Mouse (Mus musculus) gastrocnemius, adult 2 months (tissue): ENCODE results near the gene Kcnh3. TPM values are rescaled to one million over a fixed set of nuclear protein-coding genes. Genes with fewer than 3 reads are reported as not detected.

ENCODE experiments used
- DNase-seq: peaks from one replicate; pipeline ENCODE4 v3.0.0; 2022
- H3K27ac ChIP-seq: fragments of 200-600 bp; 2 replicates; pipeline ENCODE4 v1.8.1; 2022; ENCODE audit warnings: mild to moderate bottlenecking
- H3K4me3 ChIP-seq: fragments of 200-600 bp; 2 replicates; pipeline ENCODE4 v1.8.1; 2022; ENCODE audit warnings: mild to moderate bottlenecking, moderate library complexity
- CTCF ChIP-seq: fragments of 200-600 bp; IDR thresholded peaks from 2 replicates; pipeline ENCODE4 v1.8.1; 2022; ENCODE audit warnings: antibody characterized with exemption, mild to moderate bottlenecking, moderate library complexity
- intact Hi-C: fragments of 180-260 bp; cut with DNase I; formaldehyde crosslinking; loops from one replicate; pipeline ENCODE4 v1.15.1; 2025
- total RNA-seq, 2 experiments: library from RNA; stranded (reverse); gene quantifications; 2 replicates each; pipeline ENCODE4 v1.2.3; 2021

Kcnh3 gene
- total RNA-seq, 2 experiments from 2014 or later: not detected

DNA sequence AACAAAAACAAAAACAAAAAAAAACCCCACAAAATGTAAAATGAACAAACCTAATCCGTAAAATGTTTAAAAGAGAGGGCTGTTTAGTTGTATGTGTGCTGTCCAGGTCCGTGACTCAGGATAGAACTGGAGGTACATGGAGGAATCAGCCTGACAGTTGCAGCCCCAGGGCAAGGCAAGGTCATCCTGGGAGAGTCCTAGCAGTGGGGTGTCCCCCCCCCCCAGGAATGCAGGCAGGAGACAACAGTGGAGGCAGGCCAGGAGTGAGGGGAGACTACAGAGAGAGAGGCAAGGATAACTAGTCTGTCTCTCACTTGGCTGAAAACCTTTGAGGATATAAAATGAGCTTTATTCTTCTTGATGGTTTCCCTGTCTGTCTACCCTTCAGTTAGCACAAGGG is 39.7 kb downstream of the Kcnh3 start:
- no peak overlapping the region for H3K4me3 ChIP-seq
- no peak for DNase-seq
- intact Hi-C loops: no loop called here
- TF ChIP-seq CTCF: no peak
- no peak overlapping the region for H3K27ac ChIP-seq

GRCm38 (mm10) chr15:99265679-99266078 is 41.0 kb downstream of the Kcnh3 start:
- no peak overlapping the region for H3K4me3 ChIP-seq
- intact Hi-C loops: loop anchor here (1.0 kb wide), 3 partner anchors 25 to 148 kb away; no protein-coding TSS in a partner anchor

DNA sequence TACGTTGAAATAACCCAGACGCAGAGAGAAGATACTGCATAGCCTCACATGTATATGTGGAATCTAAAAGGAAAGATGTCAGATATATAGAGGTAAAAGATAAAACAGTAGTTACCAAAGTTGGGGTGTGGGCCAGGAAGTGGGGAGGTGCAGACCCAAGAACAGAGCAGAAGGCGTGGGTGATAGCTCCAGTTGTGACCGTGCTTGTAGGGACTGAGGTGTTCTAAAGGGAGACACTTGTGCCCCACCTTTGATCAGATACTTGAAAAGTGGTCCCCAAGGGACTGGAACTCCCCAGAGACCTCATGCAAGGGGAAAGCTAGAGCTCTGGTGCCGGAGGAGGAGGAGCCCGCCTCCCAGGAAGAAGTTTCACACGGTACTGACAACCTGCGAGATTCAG is 51.4 kb downstream of the Kcnh3 start:
- intact Hi-C loops: no loop called here
- no peak for DNase-seq
- TF ChIP-seq CTCF: no peak
- Histone ChIP-seq H3K4me3 (no peak overlapping the region), H3K27ac (no peak overlapping the region)

More at GRCm38 (mm10) chr15:99265679-99266078, 41.0 kb downstream of the Kcnh3 start:
- TF ChIP-seq CTCF: peak; percentile 95; the same call in 1 of the 2 replicates
- peak; percentile 71 for DNase-seq
- no peak overlapping the region for H3K27ac ChIP-seq

DNA sequence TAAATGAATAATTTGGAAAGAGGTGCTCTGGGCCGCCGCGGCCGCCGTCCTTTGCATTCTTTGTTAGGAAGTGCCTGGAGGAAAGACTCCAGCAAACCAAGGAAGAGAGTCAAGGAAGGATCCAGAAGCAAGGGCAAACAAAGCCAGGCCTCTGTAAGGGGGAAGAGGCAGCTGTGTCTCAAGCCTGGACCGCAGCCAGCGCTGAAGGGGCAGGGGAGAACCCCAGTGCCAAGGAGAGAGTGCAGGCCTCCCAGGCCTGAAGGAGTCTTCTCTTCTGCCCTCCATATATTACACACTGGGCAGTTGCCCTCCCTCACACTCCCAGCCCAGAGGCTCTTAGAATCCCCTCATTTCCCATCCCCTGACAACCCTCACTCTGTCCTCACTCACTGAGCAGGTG is 53.6 kb downstream of the Kcnh3 start:
- intact Hi-C loops: no loop called here
- Histone ChIP-seq H3K4me3 (no peak overlapping the region), H3K27ac (no peak overlapping the region)
- no peak for DNase-seq
- TF ChIP-seq CTCF: no peak

- Histone ChIP-seq H3K27ac (no peak overlapping the region), H3K4me3 (no peak overlapping the region)
- TF ChIP-seq CTCF: peak; percentile 54
- DNase-seq: no peak
- intact Hi-C loops: no loop called here
These were observed 58.8 kb downstream of the Kcnh3 start for GRCm38 (mm10) chr15:99283456-99283855.

DNA sequence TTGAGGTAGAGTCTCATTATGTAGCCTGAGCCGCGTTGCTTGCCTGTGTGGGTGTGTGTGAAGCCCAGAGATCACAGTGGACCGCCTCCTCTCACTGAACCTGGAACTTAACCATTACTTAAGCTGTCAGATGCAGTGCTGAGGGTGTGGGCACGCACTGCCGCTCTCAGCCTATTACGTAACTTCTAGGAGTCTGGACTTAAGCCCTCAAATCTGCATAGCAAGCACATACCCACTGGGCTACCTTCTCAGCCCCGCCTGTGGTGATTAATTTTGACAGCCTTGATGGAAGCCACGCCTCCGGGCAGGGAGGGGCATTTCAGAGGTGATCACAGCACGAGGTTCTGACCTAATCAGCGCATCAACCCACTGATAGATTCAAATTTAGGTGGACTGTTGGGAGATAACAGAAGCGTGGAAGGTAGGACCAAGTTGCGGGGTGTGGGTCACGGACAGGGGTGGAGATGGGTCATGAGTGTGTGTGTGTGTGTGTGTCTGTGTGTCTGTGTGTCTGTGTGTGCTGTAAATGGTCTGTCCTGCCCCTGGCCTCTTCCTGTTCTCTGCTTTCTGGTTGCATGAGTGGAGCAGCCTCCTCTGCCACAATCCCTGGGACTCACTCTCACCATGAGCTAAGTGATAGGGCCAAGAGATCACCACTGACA is 60.0 kb downstream of the Kcnh3 start:
- intact Hi-C loops: no loop called here

GRCm38 (mm10) chr15:99285189-99285535 is 60.5 kb downstream of the Kcnh3 start:
- no peak overlapping the region for H3K4me3 ChIP-seq
- no peak overlapping the region for H3K27ac ChIP-seq
- no peak for DNase-seq
- TF ChIP-seq CTCF: no peak
- intact Hi-C loops: no loop called here

More for the DNA sequence above, 60.0 kb downstream of the Kcnh3 start:
- no peak for DNase-seq
- TF ChIP-seq CTCF: no peak
- Histone ChIP-seq H3K4me3 (no peak overlapping the region), H3K27ac (no peak overlapping the region)

DNA sequence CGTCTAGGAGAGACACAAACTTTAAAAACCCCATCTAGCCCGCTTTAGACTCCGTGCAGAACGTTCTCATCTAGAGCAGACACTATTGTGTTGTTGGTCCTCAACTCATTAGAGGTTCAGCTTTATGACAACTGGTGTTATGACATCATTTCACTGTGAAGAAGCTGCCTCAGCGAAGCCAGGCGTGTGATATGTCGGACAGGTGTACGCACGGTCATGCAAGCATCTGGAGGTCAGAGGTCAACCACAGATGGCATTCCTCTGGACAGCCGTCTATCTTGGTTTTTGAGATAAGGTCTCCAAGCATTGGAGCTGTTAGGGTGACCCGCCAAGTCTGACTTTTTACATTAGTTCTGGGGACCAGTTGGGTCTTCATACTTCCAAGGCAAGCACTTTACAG is 65.9 kb downstream of the Kcnh3 start:
- no peak for TF ChIP-seq CTCF
- DNase-seq: no peak
- intact Hi-C loops: no loop called here
- H3K4me3 ChIP-seq: no peak overlapping the region
- H3K27ac ChIP-seq: no peak overlapping the region

Other genes starting within 250 kb of the Kcnh3 start
- 1 to 10 TPM; 7.1 to 7.7 TPM for gene Tuba1c, start 195.0 kb upstream of the Kcnh3 start, total RNA-seq
- 1 to 10 TPM in 1 of 2 experiments, under 1 TPM in 1; 0.31 to 1.2 TPM for gene Prph, start 169.7 kb upstream of the Kcnh3 start, total RNA-seq
- gene Troap, start 150.3 kb upstream of the Kcnh3 start, total RNA-seq: not detected
- not detected for gene C1ql4, start 137.0 kb upstream of the Kcnh3 start, total RNA-seq
- gene Dnajc22, start 131.7 kb upstream of the Kcnh3 start, total RNA-seq: not detected
- gene Spats2, start 98.9 kb upstream of the Kcnh3 start, total RNA-seq: 1 to 10 TPM; 3.7 to 4.3 TPM
- gene Mcrs1, start 27.1 kb downstream of the Kcnh3 start, total RNA-seq: 10 to 100 TPM; 25.6 to 33.7 TPM
- 10 to 100 TPM; 24.8 to 27.0 TPM for gene Prpf40b, start 70.2 kb downstream of the Kcnh3 start, total RNA-seq
- gene Fam186b, start 71.0 kb downstream of the Kcnh3 start, total RNA-seq: not detected
- gene Fmnl3, start 145.6 kb downstream of the Kcnh3 start, total RNA-seq: 1 to 10 TPM; 5.5 to 7.2 TPM
- 100 to 1,000 TPM; 181 to 184 TPM for gene Tmbim6, start 168.0 kb downstream of the Kcnh3 start, total RNA-seq
- 1 to 10 TPM; 2.3 to 2.7 TPM for gene Nckap5l, start 232.9 kb downstream of the Kcnh3 start, total RNA-seq
- 1 to 10 TPM; 4.3 to 4.5 TPM for gene Bcdin3d, start 249.9 kb downstream of the Kcnh3 start, total RNA-seq